Mouse (Mus musculus) myocyte (in vitro differentiated cells): ENCODE data around the gene Lrrc36.

Experiments
- E2F4 ChIP-seq: IDR thresholded peaks from one replicate; pipeline ENCODE4 v1.6.1; 2011; ENCODE audit warnings: mild to moderate bottlenecking, control low read depth, moderate library complexity; ENCODE audit not compliant: insufficient read depth
- TCF12 ChIP-seq: IDR thresholded peaks from one replicate; pipeline ENCODE4 v1.6.1; 2011; ENCODE audit warnings: mild to moderate bottlenecking, control low read depth; ENCODE audit not compliant: poor library complexity, insufficient read depth, severe bottlenecking

- TF ChIP-seq E2F4 (no peak), TCF12 (no peak)
Measured at GRCm38 (mm10) chr8:105472983-105473382, 59.6 kb downstream of the Lrrc36 start.
